15 mouse cellular contexts compared by ENCODE assay signal in genomic region chr10:43791525-43792021, GRCm38 (mm10).
DNase-seq lines count a peak whose midpoint lies in the region; ATAC-seq and TF ChIP-seq lines count a peak whose summit lies in the region.
"Had no signal": no experiment of that assay in that cellular context is flagged by ENCODE, and none has a peak within 500 bp of the region (broad histone marks: within the 10 kb centered on the region; RNA-seq: fewer than 3 reads in every experiment).

No protein-coding gene starts in this region.

- no peak overlapping the region for H3K9ac ChIP-seq in intestine, embryonic 15.5 days
- no peak overlapping the region for H3K9ac ChIP-seq in intestine, postnatal 0 days (ENCODE audit: low read depth, low read length)
- H3K9ac ChIP-seq in liver, embryonic 11.5 days (ENCODE audit: low read depth, low read length) = peak overlapping the region; percentile 46; the same call in 1 of the 2 replicates
- H3K9ac ChIP-seq: limb, embryonic 12.5 days had no signal

- H3K36me3 ChIP-seq in intestine, embryonic 15.5 days = no peaks in the 10 kb centered on the region
- no peaks in the 10 kb centered on the region for H3K36me3 ChIP-seq in intestine, postnatal 0 days (ENCODE audit: control insufficient read depth, insufficient read depth)
- no peaks in the 10 kb centered on the region for H3K36me3 ChIP-seq in liver, embryonic 11.5 days (ENCODE audit: control insufficient read depth, insufficient read depth, low read length)
- H3K36me3 ChIP-seq: limb, embryonic 12.5 days had no signal

- H3K27me3 ChIP-seq in intestine, embryonic 15.5 days (replicated peaks) = no peaks in the 10 kb centered on the region
- no peaks in the 10 kb centered on the region for H3K27me3 ChIP-seq in intestine, postnatal 0 days (replicated peaks; ENCODE audit: control insufficient read depth, insufficient read depth, low read length)
- H3K27me3 ChIP-seq in liver, embryonic 11.5 days (replicated peaks; ENCODE audit: control insufficient read depth, insufficient read depth, low read length) = no peaks in the 10 kb centered on the region
- H3K27me3 ChIP-seq: limb, embryonic 12.5 days; megakaryocyte, embryonic 14.5 days had no signal

- no peaks in the 10 kb centered on the region for H3K9me3 ChIP-seq in intestine, embryonic 15.5 days
- H3K9me3 ChIP-seq in intestine, postnatal 0 days (ENCODE audit: control insufficient read depth) = no peaks in the 10 kb centered on the region
- no peaks in the 10 kb centered on the region for H3K9me3 ChIP-seq in liver, embryonic 11.5 days (ENCODE audit: control insufficient read depth, low read length)
- H3K9me3 ChIP-seq: limb, embryonic 12.5 days; megakaryocyte, embryonic 14.5 days had no signal

- H3K27ac ChIP-seq in intestine, embryonic 15.5 days = no peak overlapping the region
- H3K27ac ChIP-seq in intestine, postnatal 0 days (ENCODE audit: low read depth, low read length) = no peak overlapping the region
- H3K27ac ChIP-seq in liver, embryonic 11.5 days (ENCODE audit: low read depth, low read length) = peak overlapping the region; percentile 40; the same call in 1 of the 2 replicates
- H3K27ac ChIP-seq: limb, embryonic 12.5 days had no signal

- H3K4me2 ChIP-seq in intestine, embryonic 15.5 days (replicated peaks) = no peak overlapping the region
- no peak overlapping the region for H3K4me2 ChIP-seq in intestine, postnatal 0 days (replicated peaks; ENCODE audit: low read depth)
- peak overlapping the region; percentile 18; the same call in 1 of the 2 replicates for H3K4me2 ChIP-seq in liver, embryonic 11.5 days
- H3K4me2 ChIP-seq: limb, embryonic 12.5 days had no signal

- no peak for TF ChIP-seq CTCF in intestine, postnatal 0 days (IDR thresholded peaks at IDR 0.05; ENCODE audit: low read depth)

- H3K4me3 ChIP-seq in intestine, embryonic 15.5 days (replicated peaks) = no peak overlapping the region
- H3K4me3 ChIP-seq in intestine, postnatal 0 days (ENCODE audit: low read depth, low read length) = no peak overlapping the region
- H3K4me3 ChIP-seq in liver, embryonic 11.5 days (ENCODE audit: low read depth, low read length) = no peak overlapping the region
- H3K4me3 ChIP-seq: limb, embryonic 12.5 days; megakaryocyte, embryonic 14.5 days had no signal

- peak; percentile 68; the same call in 1 of the 2 replicates for ATAC-seq in intestine, embryonic 15.5 days
- ATAC-seq in intestine, postnatal 0 days = no peak
- ATAC-seq in liver, embryonic 11.5 days (replicated peaks; ENCODE audit: low FRiP score) = peak; percentile 96
- peak; percentile 96 for ATAC-seq in megakaryocyte-erythroid progenitor cell, adult 5-6 weeks (replicated peaks; ENCODE audit: low FRiP score, low TSS enrichment, poor library complexity, severe bottlenecking)

- peak; percentile 73 for DNase-seq in c-Kit-negative CD71-positive TER-119-positive erythroid progenitor cells, embryonic 14.5 days (ENCODE audit: low read depth, low spot score)
- DNase-seq in liver, embryonic 11.5 days (ENCODE audit: low spot score) = no peak
- no peak for DNase-seq in retina, embryonic 14.5 days (ENCODE audit: low spot score)
- no peak for DNase-seq in left cerebral cortex, adult 8-10 months (ENCODE audit: low spot score in 2 of 2)
- DNase-seq in heart, adult 8-10 months (ENCODE audit: low spot score) = no peak
- DNase-seq: cerebellum, postnatal 10 days; gastrocnemius, postnatal 36 days; layer of hippocampus, postnatal 36 days; retina, postnatal 1 day; thymus, adult 18-20 months had no signal

- no peaks in the 10 kb centered on the region for H3K4me1 ChIP-seq in intestine, embryonic 15.5 days (replicated peaks)
- no peaks in the 10 kb centered on the region for H3K4me1 ChIP-seq in intestine, postnatal 0 days (replicated peaks; ENCODE audit: control insufficient read depth, insufficient read depth, low read length)
- peaks cover 13% of the 10 kb centered on the region for H3K4me1 ChIP-seq in liver, embryonic 11.5 days (replicated peaks; ENCODE audit: control insufficient read depth, insufficient read depth, low read length)
- H3K4me1 ChIP-seq: limb, embryonic 12.5 days had no signal

- WGBS in intestine, embryonic 15.5 days = 92% methylated on average over 4 of the region's 4 CpGs
- WGBS in intestine, postnatal 0 days = 85% methylated on average over 4 of the region's 4 CpGs
- 69% methylated on average over 4 of the region's 4 CpGs for WGBS in liver, embryonic 11.5 days
